Comparison of ENCODE assay signal across 8 mouse cellular contexts in the genomic region with DNA sequence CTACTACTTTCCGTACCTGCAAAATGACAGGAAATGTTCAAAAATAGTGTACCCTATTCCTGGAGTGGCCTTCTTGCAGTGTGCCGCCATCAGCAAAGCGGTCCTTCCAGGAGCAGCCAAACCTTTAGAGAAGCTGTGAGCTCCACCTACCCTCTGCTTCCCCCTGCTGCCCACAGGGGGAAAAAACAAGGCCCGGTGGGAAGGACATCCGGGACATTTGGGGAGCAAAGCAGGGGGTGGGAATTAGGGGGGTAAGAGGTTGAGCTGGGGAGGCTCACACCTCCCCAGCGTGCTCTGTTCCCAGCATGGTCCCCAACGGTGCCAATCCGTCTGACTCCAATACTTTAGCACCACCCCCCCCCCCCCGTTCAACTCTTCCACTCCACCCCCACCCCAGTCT. TPM values are rescaled to one million over a fixed set of nuclear protein-coding genes. Genes with fewer than 3 reads are reported as not detected.
A peak's percentile ranks its signal among the peaks of the same experiment; 100 is the strongest.
DNase-seq lines count a peak whose midpoint lies in the region; ATAC-seq and TF ChIP-seq lines count a peak whose summit lies in the region.

No protein-coding gene starts in this region.

- H3K9ac ChIP-seq in heart, embryonic 13.5 days, result peak overlapping the region; percentile 76
- H3K9ac ChIP-seq in kidney, postnatal 0 days (ENCODE audit: low read depth, low read length), result 0 out of 2 replicates have a peak overlapping the region, but pooled peaks have one; percentile 1
- H3K9ac ChIP-seq in liver, embryonic 12.5 days, result peak overlapping the region; percentile 23; the same call in 1 of the 2 replicates
- peak overlapping the region; percentile 36 for H3K9ac ChIP-seq in neural tube, embryonic 12.5 days

- peak overlapping the region; percentile 27; the same call in 1 of the 2 replicates for H3K4me3 ChIP-seq in heart, embryonic 13.5 days
- H3K4me3 ChIP-seq in kidney, postnatal 0 days (replicated peaks; ENCODE audit: low read depth, low read length), result no peak overlapping the region
- H3K4me3 ChIP-seq in liver, embryonic 12.5 days, result no peak overlapping the region
- H3K4me3 ChIP-seq in neural tube, embryonic 12.5 days, result peak overlapping the region; percentile 11; the same call in 1 of the 2 replicates

- TF ChIP-seq CTCF in brain, embryonic 14.5 days (IDR thresholded peaks at IDR 0.05; ENCODE audit: borderline replicate concordance, extremely low read depth, insufficient read depth, insufficient read length), result peak; percentile 91
- peak; percentile 90 for TF ChIP-seq CTCF in kidney, postnatal 0 days (IDR thresholded peaks at IDR 0.05; ENCODE audit: low read depth)

- H3K9me3 ChIP-seq in heart, embryonic 13.5 days, result no peaks in the 10 kb centered on the region
- H3K9me3 ChIP-seq in kidney, postnatal 0 days (replicated peaks; ENCODE audit: low read length), result no peaks in the 10 kb centered on the region
- no peaks in the 10 kb centered on the region for H3K9me3 ChIP-seq in liver, embryonic 12.5 days (replicated peaks)
- no peaks in the 10 kb centered on the region for H3K9me3 ChIP-seq in neural tube, embryonic 12.5 days

- no peaks in the 10 kb centered on the region for H3K36me3 ChIP-seq in heart, embryonic 13.5 days
- no peaks in the 10 kb centered on the region for H3K36me3 ChIP-seq in kidney, postnatal 0 days (ENCODE audit: insufficient read depth, low read length)
- no peaks in the 10 kb centered on the region for H3K36me3 ChIP-seq in liver, embryonic 12.5 days
- H3K36me3 ChIP-seq in neural tube, embryonic 12.5 days, result no peaks in the 10 kb centered on the region

- 6% methylated on average over 6 of the region's 9 CpGs for WGBS in heart, embryonic 13.5 days
- 1% methylated on average over 9 of the region's 9 CpGs for WGBS in kidney, postnatal 0 days
- WGBS in liver, embryonic 12.5 days (ENCODE audit: insufficient replicate concordance), result 12% methylated on average over 5 of the region's 9 CpGs
- 9% methylated on average over 7 of the region's 9 CpGs for WGBS in neural tube, embryonic 12.5 days

- no peak; the same call in 1 of the 2 replicates for ATAC-seq in heart, embryonic 13.5 days (ENCODE audit: extremely low read depth, insufficient number of reproducible peaks, low FRiP score, low TSS enrichment)
- ATAC-seq in kidney, postnatal 0 days (replicated peaks; ENCODE audit: low FRiP score, low read depth), result peak; percentile 57; the same call in 1 of the 2 replicates
- no peak for ATAC-seq in liver, embryonic 12.5 days
- ATAC-seq in neural tube, embryonic 12.5 days (ENCODE audit: low FRiP score, low read depth), result peak; percentile 65; the same call in 1 of the 2 replicates

- peak; percentile 29; the same call in 1 of the 2 replicates for TF ChIP-seq POLR2A in brain, embryonic 14.5 days (IDR thresholded peaks at IDR 0.05; ENCODE audit: borderline replicate concordance, extremely low read depth, insufficient read depth, insufficient read length, poor library complexity, severe bottlenecking)

- peaks cover 27% of the 10 kb centered on the region for H3K27me3 ChIP-seq in heart, embryonic 13.5 days (replicated peaks)
- no peaks in the 10 kb centered on the region for H3K27me3 ChIP-seq in kidney, postnatal 0 days (ENCODE audit: insufficient read depth, low read length)
- H3K27me3 ChIP-seq in liver, embryonic 12.5 days (replicated peaks), result peaks cover 47% of the 10 kb centered on the region
- 0 out of 2 replicates have a peak, but pooled peaks cover 4% of the 10 kb centered on the region for H3K27me3 ChIP-seq in neural tube, embryonic 12.5 days (replicated peaks)

- H3K27ac ChIP-seq in heart, embryonic 13.5 days (replicated peaks), result no peak overlapping the region
- H3K27ac ChIP-seq in kidney, postnatal 0 days, result no peak overlapping the region
- no peak overlapping the region for H3K27ac ChIP-seq in liver, embryonic 12.5 days
- H3K27ac ChIP-seq in neural tube, embryonic 12.5 days, result no peak overlapping the region

- peaks cover 29% of the 10 kb centered on the region for H3K4me1 ChIP-seq in heart, embryonic 13.5 days
- no peaks in the 10 kb centered on the region for H3K4me1 ChIP-seq in kidney, postnatal 0 days (replicated peaks; ENCODE audit: insufficient read depth, low read length)
- H3K4me1 ChIP-seq in liver, embryonic 12.5 days, result peaks cover 15% of the 10 kb centered on the region
- H3K4me1 ChIP-seq in neural tube, embryonic 12.5 days, result peaks cover 14% of the 10 kb centered on the region

- H3K4me2 ChIP-seq in heart, embryonic 13.5 days, result peak overlapping the region; percentile 66
- H3K4me2 ChIP-seq in kidney, postnatal 0 days (ENCODE audit: low read length), result peak overlapping the region; percentile 48
- H3K4me2 ChIP-seq in liver, embryonic 12.5 days, result peak overlapping the region; percentile 52
- peak overlapping the region; percentile 59 for H3K4me2 ChIP-seq in neural tube, embryonic 12.5 days (replicated peaks)

- DNase-seq in CD4-positive, CD25-positive, alpha-beta regulatory T cell, adult 2 months (ENCODE audit: low read depth, low spot score), result peak; percentile 73
- DNase-seq in brain, embryonic 14.5 days (ENCODE audit: low read depth), result peak; percentile 93
- DNase-seq in fibroblast of lung, adult 2 months (ENCODE audit: low read depth), result peak; percentile 54
- DNase-seq in kidney, postnatal 0 days (ENCODE audit: low spot score), result peak; percentile 91
- DNase-seq in thymus, postnatal 10 days (ENCODE audit: low spot score in 2 of 2), result peak; percentile 64 to 78

RNA-seq across cellular contexts. Expression of gene Fmod, which starts 8.9 kb away (rescaled TPM):
- polyA plus RNA-seq in brain, embryonic 14.5 days (2012; rRNA removed), result 2.8 and 7.4 TPM in 2 replicates
- polyA plus RNA-seq in heart, embryonic 13.5 days (2015; fragmentation: Nextera tagmentation; extraction: Ambion mirVana), result 22.8 and 26.3 TPM in 2 replicates
- polyA plus RNA-seq in kidney, postnatal 0 days (2015; fragmentation: Nextera tagmentation; extraction: Ambion mirVana), result 7.8 and 9.4 TPM in 2 replicates
- 2.6 and 3.1 TPM in 2 replicates for polyA plus RNA-seq in liver, embryonic 12.5 days (2016; fragmentation: Nextera tagmentation; extraction: Ambion mirVana)
- polyA plus RNA-seq in neural tube, embryonic 12.5 days (2016; fragmentation: Nextera tagmentation; extraction: Ambion mirVana), result 16.8 and 20.5 TPM in 2 replicates

RNA-seq across cellular contexts. Expression of gene Btg2, which starts 32.9 kb away (rescaled TPM):
- polyA plus RNA-seq in brain, embryonic 14.5 days (2012; rRNA removed), result 31.8 and 58.3 TPM in 2 replicates
- 33.1 and 37.0 TPM in 2 replicates for polyA plus RNA-seq in heart, embryonic 13.5 days (2015; fragmentation: Nextera tagmentation; extraction: Ambion mirVana)
- 37.5 and 39.2 TPM in 2 replicates for polyA plus RNA-seq in kidney, postnatal 0 days (2015; fragmentation: Nextera tagmentation; extraction: Ambion mirVana)
- polyA plus RNA-seq in liver, embryonic 12.5 days (2016; fragmentation: Nextera tagmentation; extraction: Ambion mirVana), result 78.2 and 80.8 TPM in 2 replicates
- 114 and 120 TPM in 2 replicates for polyA plus RNA-seq in neural tube, embryonic 12.5 days (2016; fragmentation: Nextera tagmentation; extraction: Ambion mirVana)

Comparison
In these comparisons a context has a peak if more than half of its experiments do, and no peak if none do; other contexts are left out.
1. ATAC-seq: peak in kidney, postnatal 0 days (single experiment) and neural tube, embryonic 12.5 days (single experiment); none in heart, embryonic 13.5 days (single experiment) and liver, embryonic 12.5 days (single experiment).
2. H3K4me3 ChIP-seq: peak in heart, embryonic 13.5 days (single experiment) and neural tube, embryonic 12.5 days (single experiment); none in kidney, postnatal 0 days (single experiment) and liver, embryonic 12.5 days (single experiment).
3. H3K9ac ChIP-seq: peak in every context shown above with its lines; median percentile 76 in heart, embryonic 13.5 days; 36 in neural tube, embryonic 12.5 days; 23 in liver, embryonic 12.5 days; 1 in kidney, postnatal 0 days.
4. Peak in every context shown above with its lines, with median percentiles within 50 percentile points of each other: DNase-seq and H3K4me2 ChIP-seq.